Comparison of ENCODE assay signal across 8 mouse cellular contexts in the genomic region with DNA sequence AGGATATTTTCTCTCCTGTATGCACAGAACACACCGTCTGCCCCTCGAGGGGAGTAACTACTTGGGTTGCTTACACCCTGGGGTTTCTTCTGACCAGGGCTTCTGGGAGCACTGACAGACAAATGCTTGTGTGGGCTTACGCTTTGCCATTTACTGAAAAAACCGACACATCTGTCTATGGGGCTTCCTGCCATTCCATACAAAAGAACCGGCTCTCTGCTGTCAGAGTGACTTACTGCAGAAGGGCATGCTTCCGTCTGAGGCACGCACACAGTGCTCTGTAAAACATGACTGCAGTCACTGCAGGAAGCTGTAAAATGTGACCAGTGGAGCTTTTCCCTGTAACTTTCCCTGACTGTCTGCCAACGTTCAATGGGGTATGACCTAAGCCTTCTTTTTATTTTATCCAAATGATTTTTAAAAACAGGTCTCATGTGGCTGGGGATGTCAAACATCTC. TPM values are rescaled to one million over a fixed set of nuclear protein-coding genes. Genes with fewer than 3 reads are reported as not detected.
A peak's percentile ranks its signal among the peaks of the same experiment; 100 is the strongest.
DNase-seq lines count a peak whose midpoint lies in the region; ATAC-seq and TF ChIP-seq lines count a peak whose summit lies in the region.

No protein-coding gene starts in this region.

- no peaks in the 10 kb centered on the region; the same call in 1 of the 2 replicates for H3K4me1 ChIP-seq in kidney, adult 2 months (ENCODE audit: control insufficient read depth, insufficient read depth, low read length)
- peaks cover 10% of the 10 kb centered on the region; the same call in 1 of the 2 replicates for H3K4me1 ChIP-seq in midbrain, embryonic 12.5 days

- DNase-seq in adrenal gland, adult 2 months: peak; percentile 10
- DNase-seq in adrenal gland, postnatal 25 days: no peak
- DNase-seq in embryo, embryonic 11.5 days (ENCODE audit: low read depth, low spot score): peak; percentile 27
- peak; percentile 78 for DNase-seq in kidney, adult 2 months
- no peak for DNase-seq in urinary bladder, postnatal 36 days (ENCODE audit: low spot score in 2 of 2)
- DNase-seq in layer of hippocampus, postnatal 36 days: no peak

- H3K4me2 ChIP-seq in midbrain, embryonic 12.5 days (replicated peaks): no peak overlapping the region

- no peaks in the 10 kb centered on the region for H3K36me3 ChIP-seq in kidney, adult 2 months (ENCODE audit: control insufficient read depth, insufficient read depth, low read length)
- H3K36me3 ChIP-seq in midbrain, embryonic 12.5 days: no peaks in the 10 kb centered on the region

- 0 out of 2 replicates have a peak overlapping the region, but pooled peaks have one; percentile 7 for H3K9ac ChIP-seq in midbrain, embryonic 12.5 days (replicated peaks)

- no peak for TF ChIP-seq POLR2A in kidney, adult 2 months (IDR thresholded peaks at IDR 0.05; ENCODE audit: low read depth, low read length)

- 15% methylated on average over 8 of the region's 8 CpGs for WGBS in kidney, adult 2 months
- 20% methylated on average over 8 of the region's 8 CpGs for WGBS in midbrain, embryonic 12.5 days

- H3K9me3 ChIP-seq in midbrain, embryonic 12.5 days: no peaks in the 10 kb centered on the region

- no peak for TF ChIP-seq CTCF in kidney, adult 2 months (conservative IDR thresholded peaks at IDR 0.05; ENCODE audit: insufficient read depth, insufficient read length, low read depth, low read length)

- H3K27ac ChIP-seq in kidney, adult 2 months (ENCODE audit: insufficient read depth, low read depth, low read length): peak overlapping the region; percentile 71
- H3K27ac ChIP-seq in midbrain, embryonic 12.5 days (replicated peaks): 0 out of 2 replicates have a peak overlapping the region, but pooled peaks have one; percentile 40

- peak; percentile 49; the same call in 1 of the 2 replicates for ATAC-seq in midbrain, embryonic 12.5 days (ENCODE audit: low FRiP score, low read depth)
- ATAC-seq in cerebellum, adult (ENCODE audit: insufficient number of reproducible peaks, low FRiP score, low TSS enrichment): no peak

- H3K27me3 ChIP-seq in kidney, adult 2 months (replicated peaks; ENCODE audit: control insufficient read depth, insufficient read depth, low read length): no peaks in the 10 kb centered on the region
- H3K27me3 ChIP-seq in midbrain, embryonic 12.5 days: no peaks in the 10 kb centered on the region

- no peak overlapping the region for H3K4me3 ChIP-seq in kidney, adult 2 months (ENCODE audit: insufficient read depth, low read depth, low read length)
- no peak overlapping the region for H3K4me3 ChIP-seq in midbrain, embryonic 12.5 days

RNA-seq across cellular contexts. Expression of a gene that starts 25.4 kb away (rescaled TPM):
- 1 to 10 TPM; 1.8 to 4.3 TPM for total RNA-seq in adrenal gland, adult 2 months (2021)
- 5.5 and 8.5 TPM in 2 replicates for polyA plus RNA-seq in adrenal gland, adult 2 months (2012; rRNA removed)
- total RNA-seq in adrenal gland, postnatal 25 days (2021): 5.5 and 5.8 TPM in 2 replicates
- 3.8 and 4.6 TPM in 2 replicates for polyA plus RNA-seq in kidney, adult 2 months (2012; rRNA removed)
- polyA plus RNA-seq in midbrain, embryonic 12.5 days (2016; fragmentation: Nextera tagmentation; extraction: Ambion mirVana): 75.2 and 76.9 TPM in 2 replicates
- total RNA-seq in layer of hippocampus, postnatal 36 days (2021): 1 to 10 TPM; 1.2 to 1.3 TPM

RNA-seq across cellular contexts. Expression of a gene that starts 39.2 kb away (rescaled TPM):
- 10 to 100 TPM; 74.9 to 85.2 TPM for total RNA-seq in adrenal gland, adult 2 months (2021)
- 44.0 and 48.0 TPM in 2 replicates for polyA plus RNA-seq in adrenal gland, adult 2 months (2012; rRNA removed)
- 42.3 and 50.9 TPM in 2 replicates for total RNA-seq in adrenal gland, postnatal 25 days (2021)
- polyA plus RNA-seq in kidney, adult 2 months (2012; rRNA removed): 155 and 157 TPM in 2 replicates
- polyA plus RNA-seq in midbrain, embryonic 12.5 days (2016; fragmentation: Nextera tagmentation; extraction: Ambion mirVana): 107 and 144 TPM in 2 replicates
- 10 to 100 TPM; 16.3 to 17.0 TPM for total RNA-seq in layer of hippocampus, postnatal 36 days (2021)

RNA-seq across cellular contexts. Expression of a gene that starts 43.4 kb away (rescaled TPM):
- total RNA-seq in adrenal gland, adult 2 months (2021): 1 to 10 TPM; 2.5 to 3.4 TPM
- 0.68 and 0.98 TPM in 2 replicates for polyA plus RNA-seq in adrenal gland, adult 2 months (2012; rRNA removed)
- total RNA-seq in adrenal gland, postnatal 25 days (2021): 4.8 and 5.9 TPM in 2 replicates
- polyA plus RNA-seq in kidney, adult 2 months (2012; rRNA removed): 1.1 and 1.2 TPM in 2 replicates
- 11.6 and 12.4 TPM in 2 replicates for polyA plus RNA-seq in midbrain, embryonic 12.5 days (2016; fragmentation: Nextera tagmentation; extraction: Ambion mirVana)
- 1 to 10 TPM; 3.4 TPM for total RNA-seq in layer of hippocampus, postnatal 36 days (2021)

RNA-seq across cellular contexts. Expression of a gene that starts 48.6 kb away (rescaled TPM):
- total RNA-seq in adrenal gland, adult 2 months (2021): 100 to 1,000 TPM; 285 to 311 TPM
- polyA plus RNA-seq in adrenal gland, adult 2 months (2012; rRNA removed): 324 and 358 TPM in 2 replicates
- 284 and 313 TPM in 2 replicates for total RNA-seq in adrenal gland, postnatal 25 days (2021)
- 127 and 129 TPM in 2 replicates for polyA plus RNA-seq in kidney, adult 2 months (2012; rRNA removed)
- polyA plus RNA-seq in midbrain, embryonic 12.5 days (2016; fragmentation: Nextera tagmentation; extraction: Ambion mirVana): 175 and 176 TPM in 2 replicates
- total RNA-seq in layer of hippocampus, postnatal 36 days (2021): 100 to 1,000 TPM; 103 to 108 TPM

Comparison
In these comparisons a context has a peak if more than half of its experiments do, and no peak if none do; other contexts are left out.
1. DNase-seq: peak in adrenal gland, adult 2 months (single experiment), embryo, embryonic 11.5 days (single experiment) and kidney, adult 2 months (single experiment); none in adrenal gland, postnatal 25 days (single experiment), urinary bladder, postnatal 36 days (0 of 2) and layer of hippocampus, postnatal 36 days (0 of 2).